7 mouse cellular contexts compared by ENCODE assay signal in genomic region chr11:82990612-82991385, GRCm38 (mm10). TPM values are rescaled to one million over a fixed set of nuclear protein-coding genes. Genes with fewer than 3 reads are reported as not detected.
DNase-seq lines count a peak whose midpoint lies in the region; ATAC-seq and TF ChIP-seq lines count a peak whose summit lies in the region.
"Not testable (repeated sequence)": the region's sequence is repeated elsewhere in the genome, so short reads cannot be mapped to it uniquely, and the experiment has no call there.

No protein-coding gene starts in this region.

- peak overlapping the region; percentile 90 for H3K4me2 ChIP-seq in heart, embryonic 14.5 days (ENCODE audit: low read length)
- H3K4me2 ChIP-seq in liver, embryonic 12.5 days, result peak overlapping the region; percentile 75
- peak overlapping the region; percentile 59 for H3K4me2 ChIP-seq in midbrain, embryonic 11.5 days

- ATAC-seq in heart, embryonic 14.5 days (ENCODE audit: insufficient number of reproducible peaks, insufficient read depth, low FRiP score, low read depth), result peak; percentile 74
- peak; percentile 68 for ATAC-seq in liver, embryonic 12.5 days
- not testable (repeated sequence) for ATAC-seq in midbrain, embryonic 11.5 days (ENCODE audit: low FRiP score)

- H3K27me3 ChIP-seq in heart, embryonic 14.5 days (ENCODE audit: control insufficient read depth, insufficient read depth, low read length); kidney, adult 2 months (replicated peaks; ENCODE audit: control insufficient read depth, insufficient read depth, low read length); liver, embryonic 12.5 days (replicated peaks); midbrain, embryonic 11.5 days (ENCODE audit: control insufficient read depth, insufficient read depth, low read length): not testable (repeated sequence)

- peak overlapping the region; percentile 79 for H3K9ac ChIP-seq in heart, embryonic 14.5 days (ENCODE audit: low read length)
- H3K9ac ChIP-seq in liver, embryonic 12.5 days, result peak overlapping the region; percentile 57
- peak overlapping the region; percentile 47; the same call in 1 of the 2 replicates for H3K9ac ChIP-seq in midbrain, embryonic 11.5 days (ENCODE audit: low read length)

- H3K27ac ChIP-seq in heart, embryonic 14.5 days (replicated peaks in 1 of 2; ENCODE audit: control insufficient read depth in 1 of 2, insufficient read depth in 1 of 2, low read depth in 2 of 2, low read length in 2 of 2), result peak overlapping the region; percentile 87 to 96
- H3K27ac ChIP-seq in kidney, adult 2 months (ENCODE audit: insufficient read depth, low read depth, low read length); midbrain, embryonic 11.5 days (ENCODE audit: low read depth, low read length): not testable (repeated sequence)
- H3K27ac ChIP-seq in liver, embryonic 12.5 days, result peak overlapping the region; percentile 69; the same call in 1 of the 2 replicates

- not testable (repeated sequence) for TF ChIP-seq CTCF in kidney, adult 2 months (conservative IDR thresholded peaks at IDR 0.05; ENCODE audit: insufficient read depth, insufficient read length, low read depth, low read length)

- WGBS in heart, embryonic 14.5 days, result 6% methylated on average over 19 of the region's 19 CpGs
- 7% methylated on average over 19 of the region's 19 CpGs for WGBS in kidney, adult 2 months
- WGBS in liver, embryonic 12.5 days (ENCODE audit: insufficient replicate concordance), result 12% methylated on average over 19 of the region's 19 CpGs
- 14% methylated on average over 19 of the region's 19 CpGs for WGBS in midbrain, embryonic 11.5 days

- H3K4me1 ChIP-seq in heart, embryonic 14.5 days (ENCODE audit: control insufficient read depth in 2 of 2, insufficient read depth in 2 of 2, low read length in 2 of 2), result peaks cover 5 to 19% of the 10 kb centered on the region in 2 experiments; a peak in 3 of 4 replicates
- not testable (repeated sequence) for H3K4me1 ChIP-seq in kidney, adult 2 months (ENCODE audit: control insufficient read depth, insufficient read depth, low read length); midbrain, embryonic 11.5 days (ENCODE audit: control insufficient read depth, insufficient read depth, low read length)
- peaks cover 27% of the 10 kb centered on the region for H3K4me1 ChIP-seq in liver, embryonic 12.5 days

- peak overlapping the region; percentile 57 to 82 for H3K4me3 ChIP-seq in heart, embryonic 14.5 days (ENCODE audit: control insufficient read depth in 1 of 2, insufficient read depth in 1 of 2, low read depth in 1 of 2, low read length in 2 of 2)
- peak overlapping the region; percentile 63 for H3K4me3 ChIP-seq in kidney, adult 2 months (ENCODE audit: insufficient read depth, low read depth, low read length)
- peak overlapping the region; percentile 59 for H3K4me3 ChIP-seq in liver, embryonic 12.5 days
- H3K4me3 ChIP-seq in midbrain, embryonic 11.5 days (ENCODE audit: low read depth, low read length), result peak overlapping the region; percentile 25; the same call in 1 of the 2 replicates

- DNase-seq in adrenal gland, postnatal 14 days, result peak; percentile 75
- peak; percentile 29 for DNase-seq in fibroblast of lung, adult 2 months (ENCODE audit: low read depth)
- DNase-seq in kidney, adult 2 months, result peak; percentile 56
- DNase-seq in midbrain, embryonic 11.5 days (ENCODE audit: low spot score, missing footprints), result peak; percentile 89
- peak; percentile 10 for DNase-seq in skeletal muscle tissue, adult 2 months (ENCODE audit: low read depth, low spot score)

- not testable (repeated sequence) for TF ChIP-seq POLR2A in kidney, adult 2 months (IDR thresholded peaks at IDR 0.05; ENCODE audit: low read depth, low read length)

- not testable (repeated sequence) for H3K9me3 ChIP-seq in heart, embryonic 14.5 days (ENCODE audit: control insufficient read depth, low read length); liver, embryonic 12.5 days (replicated peaks); midbrain, embryonic 11.5 days (ENCODE audit: control insufficient read depth, low read length)

- H3K36me3 ChIP-seq in heart, embryonic 14.5 days (ENCODE audit: control insufficient read depth, insufficient read depth, low read length), result peaks cover 17% of the 10 kb centered on the region
- not testable (repeated sequence) for H3K36me3 ChIP-seq in kidney, adult 2 months (ENCODE audit: control insufficient read depth, insufficient read depth, low read length); liver, embryonic 12.5 days; midbrain, embryonic 11.5 days (ENCODE audit: control insufficient read depth, insufficient read depth, low read length)

RNA-seq across cellular contexts. Expression of gene Slfn9, which starts 0.8 kb away (rescaled TPM):
- 10.8 and 10.9 TPM in 2 replicates for total RNA-seq in adrenal gland, postnatal 14 days (2021)
- 12.4 and 13.8 TPM in 2 replicates for polyA plus RNA-seq in heart, embryonic 14.5 days (2014; fragmentation: Nextera tagmentation; extraction: Ambion mirVana)
- 0.18 and 0.36 TPM in 2 replicates for polyA plus RNA-seq in kidney, adult 2 months (2012; rRNA removed)
- polyA plus RNA-seq in liver, embryonic 12.5 days (2016; fragmentation: Nextera tagmentation; extraction: Ambion mirVana), result 7.6 and 8.3 TPM in 2 replicates
- polyA plus RNA-seq in midbrain, embryonic 11.5 days (2014; fragmentation: Nextera tagmentation; extraction: Ambion mirVana), result 7.1 and 7.6 TPM in 2 replicates

RNA-seq across cellular contexts. Expression of gene Slfn8, which starts 29.8 kb away (rescaled TPM):
- total RNA-seq in adrenal gland, postnatal 14 days (2021), result 0.93 and 2.1 TPM in 2 replicates
- 0.58 TPM in 2 replicates for polyA plus RNA-seq in heart, embryonic 14.5 days (2014; fragmentation: Nextera tagmentation; extraction: Ambion mirVana)
- polyA plus RNA-seq in kidney, adult 2 months (2012; rRNA removed), result 0.37 and 1.3 TPM in 2 replicates
- polyA plus RNA-seq in liver, embryonic 12.5 days (2016; fragmentation: Nextera tagmentation; extraction: Ambion mirVana), result 0.38 and 0.72 TPM in 2 replicates
- polyA plus RNA-seq in midbrain, embryonic 11.5 days (2014; fragmentation: Nextera tagmentation; extraction: Ambion mirVana), result 0.11 and 0.28 TPM in 2 replicates

RNA-seq across cellular contexts. Expression of gene Slfn5, which starts 39.6 kb away (rescaled TPM):
- total RNA-seq in adrenal gland, postnatal 14 days (2021), result 56.2 and 66.5 TPM in 2 replicates
- 6.2 and 6.8 TPM in 2 replicates for polyA plus RNA-seq in heart, embryonic 14.5 days (2014; fragmentation: Nextera tagmentation; extraction: Ambion mirVana)
- polyA plus RNA-seq in kidney, adult 2 months (2012; rRNA removed), result 14.1 and 21.4 TPM in 2 replicates
- 0.83 and 0.92 TPM in 2 replicates for polyA plus RNA-seq in liver, embryonic 12.5 days (2016; fragmentation: Nextera tagmentation; extraction: Ambion mirVana)
- 0.14 and 0.47 TPM in 2 replicates for polyA plus RNA-seq in midbrain, embryonic 11.5 days (2014; fragmentation: Nextera tagmentation; extraction: Ambion mirVana)

Comparison
In these comparisons a context has a peak if more than half of its experiments do, and no peak if none do; other contexts are left out.
1. DNase-seq: peak in every context shown above with its lines; median percentile 89 in midbrain, embryonic 11.5 days; 75 in adrenal gland, postnatal 14 days; 56 in kidney, adult 2 months; 29 in fibroblast of lung, adult 2 months; 10 in skeletal muscle tissue, adult 2 months.